Mouse (Mus musculus) liver, embryonic 16.5 days (tissue): ENCODE results near the gene Pdhb. TPM values are rescaled to one million over a fixed set of nuclear protein-coding genes. Genes with fewer than 3 reads are reported as not detected.
"Not testable (repeated sequence)": the region's sequence is repeated elsewhere in the genome, so short reads cannot be mapped to it uniquely, and the experiment has no call there.

Source experiments
- ATAC-seq: fragments of 200-750 bp; cut with Nextera tagmentation; 2 replicates; pipeline ENCODE4 v1.8.0; 2017; ENCODE audit warnings: low read depth, mild to moderate bottlenecking, moderate number of reproducible peaks, moderate library complexity
- H3K27ac ChIP-seq: fragments of 300-500 bp; sonication (generic); 2 replicates; pipeline ENCODE4 v1.5.1; 2014; ENCODE audit warnings: mild to moderate bottlenecking, low read length
- H3K27me3 ChIP-seq: fragments of 300-500 bp; sonication (generic); 2 replicates; pipeline ENCODE4 v1.6.1; 2014; ENCODE audit warnings: low read depth, low read length, mixed read lengths; ENCODE audit not compliant: control insufficient read depth, insufficient read depth
- H3K36me3 ChIP-seq: fragments of 300-500 bp; sonication (generic); 2 replicates; pipeline ENCODE4 v1.6.1; 2014; ENCODE audit warnings: mild to moderate bottlenecking; ENCODE audit not compliant: control insufficient read depth, insufficient read depth
- H3K4me1 ChIP-seq: fragments of 300-500 bp; sonication (generic); 2 replicates; pipeline ENCODE4 v1.6.1; 2014; ENCODE audit warnings: low read depth, low read length, mixed read lengths; ENCODE audit not compliant: control insufficient read depth
- H3K4me2 ChIP-seq: fragments of 300-500 bp; sonication (generic); 2 replicates; pipeline ENCODE4 v1.6.1; 2014; ENCODE audit warnings: low read depth, low read length, mixed read lengths
- H3K4me3 ChIP-seq: fragments of 300-500 bp; sonication (generic); 2 replicates; pipeline ENCODE4 v1.5.1; 2014; ENCODE audit warnings: low read depth, mild to moderate bottlenecking, low read length
- H3K9ac ChIP-seq: fragments of 300-500 bp; sonication (generic); 2 replicates; pipeline ENCODE4 v1.6.1; 2014; ENCODE audit warnings: low read depth, low read length
- H3K9me3 ChIP-seq: fragments of 300-500 bp; sonication (generic); replicated peaks from 2 replicates; pipeline ENCODE4 v1.6.1; 2016; ENCODE audit warnings: low read length; ENCODE audit not compliant: control insufficient read depth
- WGBS: fragments of 180-500 bp; shearing (Covaris S2); extraction: QIAGEN DNeasy Blood & Tissue Kit; methylation state at CpG from one replicate; pipeline ENCODE4 v1.1.7; 2014; ENCODE audit not compliant: insufficient replicate concordance; 5-methylcytosine and 5-hydroxymethylcytosine counted together
- polyA plus RNA-seq: library from polyadenylated mRNA; unstranded; fragments of >200 nt; fragmentation: Nextera tagmentation; extraction: Ambion mirVana; gene quantifications from 2 replicates; pipeline ENCODE4 v1.2.1, GENCODE M21; 2015

The Pdhb gene
- polyA plus RNA-seq, 1 experiment from 2014 or later = 103 TPM

- H3K4me2 ChIP-seq = no peak overlapping the region
- 58% methylated on average over 4 of the region's 4 CpGs for WGBS
- H3K27ac ChIP-seq = no peak overlapping the region
- ATAC-seq = no peak
- H3K4me1 ChIP-seq = no peaks in the 10 kb centered on the region
- H3K4me3 ChIP-seq = no peak overlapping the region
- no peaks in the 10 kb centered on the region for H3K9me3 ChIP-seq
- H3K36me3 ChIP-seq = no peaks in the 10 kb centered on the region
- no peaks in the 10 kb centered on the region for H3K27me3 ChIP-seq
- no peak overlapping the region for H3K9ac ChIP-seq
Measured at GRCm38 (mm10) chr14:8180371-8181035, 7.7 kb upstream of the Pdhb start.

GRCm38 (mm10) chr14:8176251-8176650 is 3.4 kb upstream of the Pdhb start:
- Histone ChIP-seq H3K27me3 (no peaks in the 10 kb centered on the region), H3K9ac (no peak overlapping the region), H3K27ac (no peak overlapping the region), H3K9me3 (no peaks in the 10 kb centered on the region), H3K36me3 (no peaks in the 10 kb centered on the region), H3K4me3 (no peak overlapping the region), H3K4me2 (no peak overlapping the region), H3K4me1 (peaks cover 10% of the 10 kb centered on the region)
- no peak for ATAC-seq
- 26% methylated on average over 5 of the region's 5 CpGs for WGBS

GRCm38 (mm10) chr14:8174634-8175033 is 1.8 kb upstream of the Pdhb start:
- no peak overlapping the region for H3K4me2 ChIP-seq
- no peaks in the 10 kb centered on the region for H3K9me3 ChIP-seq
- no peak overlapping the region for H3K27ac ChIP-seq
- no peak for ATAC-seq
- H3K4me3 ChIP-seq = no peak overlapping the region
- H3K27me3 ChIP-seq = no peaks in the 10 kb centered on the region
- H3K9ac ChIP-seq = no peak overlapping the region
- peaks cover 10% of the 10 kb centered on the region for H3K4me1 ChIP-seq
- WGBS = 63% methylated on average over 5 of the region's 5 CpGs
- H3K36me3 ChIP-seq = peaks cover 4% of the 10 kb centered on the region

- not testable (repeated sequence) for ATAC-seq, H3K27me3 ChIP-seq, H3K9me3 ChIP-seq
- H3K4me3 ChIP-seq = peak overlapping the region; percentile 66
- H3K9ac ChIP-seq = peak overlapping the region; percentile 51
- H3K4me2 ChIP-seq = peak overlapping the region; percentile 96
- H3K27ac ChIP-seq = peak overlapping the region; percentile 88
- H3K4me1 ChIP-seq = peaks cover 10% of the 10 kb centered on the region
- H3K36me3 ChIP-seq = peaks cover 12% of the 10 kb centered on the region
- 14% methylated on average over 5 of the region's 7 CpGs for WGBS
Measured at GRCm38 (mm10) chr14:8173542-8174250, 871 bp upstream of the Pdhb start.

- Histone ChIP-seq H3K9me3 (no peaks in the 10 kb centered on the region), H3K4me3 (no peak overlapping the region), H3K27me3 (no peaks in the 10 kb centered on the region), H3K27ac (no peak overlapping the region), H3K4me1 (no peaks in the 10 kb centered on the region), H3K4me2 (no peak overlapping the region), H3K9ac (no peak overlapping the region), H3K36me3 (peaks cover 26% of the 10 kb centered on the region)
- 69% methylated on average over 7 of the region's 7 CpGs for WGBS
- ATAC-seq = no peak
Measured at GRCm38 (mm10) chr14:8164463-8164862, 8.4 kb downstream of the Pdhb start.

- Histone ChIP-seq H3K27ac (no peak overlapping the region), H3K27me3 (no peaks in the 10 kb centered on the region), H3K4me3 (no peak overlapping the region), H3K4me2 (no peak overlapping the region), H3K9me3 (no peaks in the 10 kb centered on the region), H3K9ac (no peak overlapping the region), H3K4me1 (no peaks in the 10 kb centered on the region), H3K36me3 (peaks cover 13% of the 10 kb centered on the region)
- ATAC-seq = no peak
- 73% methylated on average over 2 of the region's 2 CpGs for WGBS
Measured at GRCm38 (mm10) chr14:8161777-8162176, 11.0 kb downstream of the Pdhb start.

- Histone ChIP-seq H3K9me3 (no peaks in the 10 kb centered on the region), H3K9ac (no peak overlapping the region), H3K4me1 (no peaks in the 10 kb centered on the region), H3K4me3 (no peak overlapping the region), H3K4me2 (no peak overlapping the region), H3K36me3 (no peaks in the 10 kb centered on the region; the same call in none of the 2 replicates), H3K27me3 (no peaks in the 10 kb centered on the region), H3K27ac (no peak overlapping the region)
- WGBS = 64% methylated on average over 3 of the region's 3 CpGs
- no peak for ATAC-seq
Measured at GRCm38 (mm10) chr14:8159141-8159540, 13.7 kb downstream of the Pdhb start.

- Histone ChIP-seq H3K27me3 (no peaks in the 10 kb centered on the region), H3K9me3 (no peaks in the 10 kb centered on the region), H3K4me1 (no peaks in the 10 kb centered on the region), H3K27ac (no peak overlapping the region), H3K4me3 (no peak overlapping the region), H3K36me3 (no peaks in the 10 kb centered on the region; the same call in none of the 2 replicates), H3K9ac (no peak overlapping the region), H3K4me2 (no peak overlapping the region)
- ATAC-seq = no peak
- WGBS = 52% methylated on average over 3 of the region's 3 CpGs
Measured at GRCm38 (mm10) chr14:8158721-8159120, 14.1 kb downstream of the Pdhb start.

GRCm38 (mm10) chr14:8156947-8157346 is 15.9 kb downstream of the Pdhb start:
- 49% methylated on average over 3 of the region's 3 CpGs for WGBS
- Histone ChIP-seq H3K4me1 (no peaks in the 10 kb centered on the region), H3K27ac (no peak overlapping the region), H3K4me3 (no peak overlapping the region), H3K36me3 (no peaks in the 10 kb centered on the region; the same call in 1 of the 2 replicates), H3K9ac (no peak overlapping the region), H3K9me3 (no peaks in the 10 kb centered on the region), H3K27me3 (no peaks in the 10 kb centered on the region), H3K4me2 (no peak overlapping the region)
- ATAC-seq = no peak
